19 mouse cellular contexts compared by ENCODE assay signal in genomic region chr15:61789847-61790562, GRCm38 (mm10).
DNase-seq lines count a peak whose midpoint lies in the region; ATAC-seq and TF ChIP-seq lines count a peak whose summit lies in the region.
"Had no signal": no experiment of that assay in that cellular context is flagged by ENCODE, and none has a peak within 500 bp of the region (broad histone marks: within the 10 kb centered on the region; RNA-seq: fewer than 3 reads in every experiment).

No protein-coding gene starts in this region.

- no peak for TF ChIP-seq EP300 in heart, postnatal 0 days (IDR thresholded peaks at IDR 0.05; ENCODE audit: low read depth)

- 0 out of 2 replicates have a peak, but pooled peaks have one; percentile 27 for ATAC-seq in heart, postnatal 0 days (ENCODE audit: insufficient read depth, low read depth)
- no peak for ATAC-seq in heart, embryonic 11.5 days (replicated peaks; ENCODE audit: insufficient number of reproducible peaks, low FRiP score, low TSS enrichment)
- ATAC-seq in intestine, postnatal 0 days = peak; percentile 85
- ATAC-seq: CD4-positive, CD25-positive, alpha-beta regulatory T cell, adult 4 months; forebrain, embryonic 15.5 days had no signal

- H3K4me1 ChIP-seq in heart, postnatal 0 days (ENCODE audit: control insufficient read depth, insufficient read depth) = no peaks in the 10 kb centered on the region
- H3K4me1 ChIP-seq in heart, embryonic 11.5 days (ENCODE audit: control insufficient read depth, insufficient read depth, low read length) = no peaks in the 10 kb centered on the region
- H3K4me1 ChIP-seq in intestine, postnatal 0 days (replicated peaks; ENCODE audit: control insufficient read depth, insufficient read depth, low read length) = no peaks in the 10 kb centered on the region
- H3K4me1 ChIP-seq: embryonic facial prominence, embryonic 12.5 days; forebrain, embryonic 15.5 days; hindbrain, embryonic 15.5 days had no signal

- no peak for TF ChIP-seq CTCF in heart, postnatal 0 days (IDR thresholded peaks at IDR 0.05; ENCODE audit: low read depth)
- no peak for TF ChIP-seq CTCF in intestine, postnatal 0 days (IDR thresholded peaks at IDR 0.05; ENCODE audit: low read depth)

- H3K9ac ChIP-seq in heart, postnatal 0 days (replicated peaks; ENCODE audit: low read depth, low read length) = no peak overlapping the region
- no peak overlapping the region for H3K9ac ChIP-seq in heart, embryonic 11.5 days (ENCODE audit: low read depth, low read length)
- no peak overlapping the region for H3K9ac ChIP-seq in intestine, postnatal 0 days (ENCODE audit: low read depth, low read length)
- H3K9ac ChIP-seq: embryonic facial prominence, embryonic 12.5 days; forebrain, embryonic 15.5 days; hindbrain, embryonic 15.5 days had no signal

- DNase-seq in heart, adult 11 months = peak; percentile 91
- DNase-seq in heart, postnatal 25 days (ENCODE audit: low spot score) = no peak
- no peak for DNase-seq in heart, postnatal 0 days (ENCODE audit: low spot score)
- no peak for DNase-seq in layer of hippocampus, adult 11-12 months (ENCODE audit: low spot score)
- DNase-seq in urinary bladder, postnatal 14 days (ENCODE audit: low spot score) = no peak
- DNase-seq: adrenal gland, postnatal 14 days; B cell, adult 2 months; cerebellum, adult 11-12 months; cerebellum, adult 9-10 months; cerebellum, postnatal 25 days; gastrocnemius, postnatal 36 days had no signal

- H3K4me2 ChIP-seq in heart, postnatal 0 days (ENCODE audit: low read depth, low read length) = no peak overlapping the region
- H3K4me2 ChIP-seq in heart, embryonic 11.5 days = no peak overlapping the region
- H3K4me2 ChIP-seq in intestine, postnatal 0 days (replicated peaks; ENCODE audit: low read depth) = no peak overlapping the region
- H3K4me2 ChIP-seq: embryonic facial prominence, embryonic 12.5 days; forebrain, embryonic 15.5 days; hindbrain, embryonic 15.5 days had no signal

- no peak overlapping the region for H3K27ac ChIP-seq in heart, postnatal 0 days (ENCODE audit: low read depth)
- no peak overlapping the region for H3K27ac ChIP-seq in heart, embryonic 11.5 days (ENCODE audit: low read depth, low read length)
- H3K27ac ChIP-seq in intestine, postnatal 0 days (ENCODE audit: low read depth, low read length) = no peak overlapping the region
- H3K27ac ChIP-seq: embryonic facial prominence, embryonic 12.5 days; forebrain, embryonic 15.5 days; heart, adult 2 months; hindbrain, embryonic 15.5 days had no signal

- H3K36me3 ChIP-seq in heart, postnatal 0 days (replicated peaks; ENCODE audit: control insufficient read depth, insufficient read depth, low read length) = no peaks in the 10 kb centered on the region
- no peaks in the 10 kb centered on the region for H3K36me3 ChIP-seq in heart, embryonic 11.5 days (ENCODE audit: control insufficient read depth, insufficient read depth, low read length)
- no peaks in the 10 kb centered on the region for H3K36me3 ChIP-seq in intestine, postnatal 0 days (ENCODE audit: control insufficient read depth, insufficient read depth)
- H3K36me3 ChIP-seq: embryonic facial prominence, embryonic 12.5 days; forebrain, embryonic 15.5 days; G1E; hindbrain, embryonic 15.5 days had no signal

- intact Hi-C loops in heart, postnatal 25 days (cut with DNase I) = no loop called here

- H3K27me3 ChIP-seq in heart, postnatal 0 days (ENCODE audit: control insufficient read depth, insufficient read depth, low read length) = no peaks in the 10 kb centered on the region
- no peaks in the 10 kb centered on the region for H3K27me3 ChIP-seq in heart, embryonic 11.5 days (ENCODE audit: control insufficient read depth, insufficient read depth, low read length)
- no peaks in the 10 kb centered on the region for H3K27me3 ChIP-seq in intestine, postnatal 0 days (replicated peaks; ENCODE audit: control insufficient read depth, insufficient read depth, low read length)
- H3K27me3 ChIP-seq: embryonic facial prominence, embryonic 12.5 days; forebrain, embryonic 15.5 days; hindbrain, embryonic 15.5 days had no signal

- H3K4me3 ChIP-seq in heart, postnatal 0 days (ENCODE audit: low read depth, low read length) = no peak overlapping the region
- no peak overlapping the region for H3K4me3 ChIP-seq in heart, embryonic 11.5 days (ENCODE audit: low read depth, low read length)
- no peak overlapping the region for H3K4me3 ChIP-seq in intestine, postnatal 0 days (ENCODE audit: low read depth, low read length)
- H3K4me3 ChIP-seq: embryonic facial prominence, embryonic 12.5 days; forebrain, embryonic 15.5 days; heart, adult 2 months; hindbrain, embryonic 15.5 days had no signal

- no peaks in the 10 kb centered on the region for H3K9me3 ChIP-seq in heart, postnatal 0 days (replicated peaks; ENCODE audit: control insufficient read depth, low read length)
- no peaks in the 10 kb centered on the region for H3K9me3 ChIP-seq in heart, embryonic 11.5 days (replicated peaks; ENCODE audit: control insufficient read depth, low read length)
- H3K9me3 ChIP-seq in intestine, postnatal 0 days (ENCODE audit: control insufficient read depth) = no peaks in the 10 kb centered on the region
- H3K9me3 ChIP-seq: embryonic facial prominence, embryonic 12.5 days; forebrain, embryonic 15.5 days; G1E; hindbrain, embryonic 15.5 days had no signal

- WGBS in heart, postnatal 0 days = 30% methylated on average over 7 of the region's 7 CpGs
- 40% methylated on average over 7 of the region's 7 CpGs for whole genome bisulfite sequencing in heart, embryonic 11.5 days (ENCODE audit: insufficient replicate concordance)
- 24% methylated on average over 7 of the region's 7 CpGs for WGBS in intestine, postnatal 0 days
